Mouse (Mus musculus) heart, postnatal 0 days (tissue): ENCODE results near the gene Itgam. TPM values are rescaled to one million over a fixed set of nuclear protein-coding genes. Genes with fewer than 3 reads are reported as not detected.

Source experiments
- ATAC-seq: fragments of 200-750 bp; cut with Nextera tagmentation; 2 replicates; pipeline ENCODE4 v1.8.0; 2017; ENCODE audit warnings: low read depth, moderate number of reproducible peaks, moderate library complexity; ENCODE audit not compliant: insufficient read depth
- DNase-seq: peaks from one replicate; pipeline ENCODE4 v3.0.0-alpha.2; 2016; ENCODE audit warnings: low spot score
- H3K27ac ChIP-seq: fragments of 300-500 bp; sonication (generic); 2 replicates; pipeline ENCODE4 v1.5.1; 2014; ENCODE audit warnings: low read depth, mild to moderate bottlenecking
- H3K27me3 ChIP-seq: fragments of 300-500 bp; sonication (generic); 2 replicates; pipeline ENCODE4 v1.6.1; 2014; ENCODE audit warnings: low read length, mixed read lengths; ENCODE audit not compliant: control insufficient read depth, insufficient read depth
- H3K36me3 ChIP-seq: fragments of 300-500 bp; sonication (generic); replicated peaks from 2 replicates; pipeline ENCODE4 v1.6.1; 2014; ENCODE audit warnings: low read length, mixed read lengths; ENCODE audit not compliant: control insufficient read depth, insufficient read depth
- H3K4me1 ChIP-seq: fragments of 300-500 bp; sonication (generic); 2 replicates; pipeline ENCODE4 v1.6.1; 2014; ENCODE audit warnings: antibody characterized with exemption; ENCODE audit not compliant: control insufficient read depth, insufficient read depth
- H3K4me2 ChIP-seq: fragments of 300-500 bp; sonication (generic); 2 replicates; pipeline ENCODE4 v1.6.1; 2014; ENCODE audit warnings: low read depth, mild to moderate bottlenecking, low read length, moderate library complexity
- H3K4me3 ChIP-seq: fragments of 300-500 bp; sonication (generic); 2 replicates; pipeline ENCODE4 v1.5.1; 2014; ENCODE audit warnings: low read depth, low read length
- H3K9ac ChIP-seq: fragments of 300-500 bp; sonication (generic); replicated peaks from 2 replicates; pipeline ENCODE4 v1.6.1; 2014; ENCODE audit warnings: low read depth, low read length, mixed read lengths
- H3K9me3 ChIP-seq: fragments of 300-500 bp; sonication (generic); replicated peaks from 2 replicates; pipeline ENCODE4 v1.6.1; 2016; ENCODE audit warnings: low read length; ENCODE audit not compliant: control insufficient read depth
- CTCF ChIP-seq: IDR thresholded peaks from 2 replicates; pipeline ENCODE4 v1.5.1; 2016; ENCODE audit warnings: antibody characterized with exemption, control low read depth, low read depth
- EP300 ChIP-seq: IDR thresholded peaks from 2 replicates; pipeline ENCODE4 v1.6.1; 2016; ENCODE audit warnings: antibody characterized with exemption, low read depth
- WGBS: fragments of 180-500 bp; shearing (Covaris S2); extraction: QIAGEN DNeasy Blood & Tissue Kit; methylation state at CpG from one replicate; pipeline ENCODE4 v1.1.7; 2014; 5-methylcytosine and 5-hydroxymethylcytosine counted together
- polyA plus RNA-seq: library from polyadenylated mRNA; unstranded; fragments of >200 nt; fragmentation: Nextera tagmentation; extraction: Ambion mirVana; gene quantifications from 2 replicates; pipeline ENCODE4 v1.2.1, GENCODE M21; 2015
- total RNA-seq: library from RNA; depleted of rRNA; stranded (reverse); fragments of >200 nt; gene quantifications from 2 replicates; pipeline ENCODE4 v1.2.3, GENCODE M21; 2014; ENCODE audit warnings: low replicate concordance

Itgam gene
- total and polyA plus RNA-seq, 2 experiments from 2014 or later = 0.38 to 0.53 TPM

GRCm38 (mm10) chr7:128128741-128129720 is 66.6 kb downstream of the Itgam start, which contains the start of gene Itgax:
Gene Itgax (plus strand): TSS chr7:128129547.
- no peak for TF ChIP-seq CTCF
- TF ChIP-seq EP300 = no peak
- Histone ChIP-seq H3K4me2 (no peak within 1 kb of the TSS), H3K27ac (no peak within 1 kb of the TSS), H3K36me3 (no peaks in the 10 kb centered on the region), H3K4me3 (no peak within 1 kb of the TSS), H3K4me1 (peaks cover 11% of the 10 kb centered on the region), H3K9me3 (no peaks in the 10 kb centered on the region), H3K27me3 (no peaks in the 10 kb centered on the region), H3K9ac (no peak within 1 kb of the TSS)
- no peak for DNase-seq
- WGBS = 55% methylated on average over 8 of the region's 8 CpGs
- no peak for ATAC-seq

GRCm38 (mm10) chr7:128132148-128132547 is 69.7 kb downstream of the Itgam start:
- ATAC-seq = no peak
- 39% methylated on average over 5 of the region's 5 CpGs for WGBS
- no peaks in the 10 kb centered on the region for H3K36me3 ChIP-seq
- H3K9me3 ChIP-seq = no peaks in the 10 kb centered on the region
- no peak overlapping the region for H3K4me2 ChIP-seq
- H3K27me3 ChIP-seq = no peaks in the 10 kb centered on the region; the same call in 1 of the 2 replicates
- H3K4me1 ChIP-seq = peaks cover 11% of the 10 kb centered on the region
- TF ChIP-seq CTCF (no peak), EP300 (no peak)
- H3K4me3 ChIP-seq = no peak overlapping the region
- no peak overlapping the region for H3K9ac ChIP-seq
- no peak for DNase-seq
- H3K27ac ChIP-seq = no peak overlapping the region

GRCm38 (mm10) chr7:128133596-128133995 is 71.2 kb downstream of the Itgam start:
- no peaks in the 10 kb centered on the region for H3K4me1 ChIP-seq
- H3K4me2 ChIP-seq = no peak overlapping the region
- no peaks in the 10 kb centered on the region for H3K9me3 ChIP-seq
- TF ChIP-seq EP300 = no peak
- TF ChIP-seq CTCF = no peak
- 74% methylated on average over 2 of the region's 2 CpGs for WGBS
- H3K4me3 ChIP-seq = no peak overlapping the region
- H3K27ac ChIP-seq = no peak overlapping the region
- H3K36me3 ChIP-seq = no peaks in the 10 kb centered on the region
- H3K27me3 ChIP-seq = no peaks in the 10 kb centered on the region; the same call in 1 of the 2 replicates
- H3K9ac ChIP-seq = no peak overlapping the region
- DNase-seq = no peak
- ATAC-seq = no peak

- no peak overlapping the region for H3K4me2 ChIP-seq
- H3K36me3 ChIP-seq = no peaks in the 10 kb centered on the region
- H3K27me3 ChIP-seq = no peaks in the 10 kb centered on the region; the same call in 1 of the 2 replicates
- no peak for TF ChIP-seq CTCF
- TF ChIP-seq EP300 = no peak
- no peak for DNase-seq
- no peaks in the 10 kb centered on the region for H3K9me3 ChIP-seq
- H3K9ac ChIP-seq = no peak overlapping the region
- H3K4me3 ChIP-seq = no peak overlapping the region
- WGBS = 36% methylated on average over 4 of the region's 4 CpGs
- ATAC-seq = no peak
- no peaks in the 10 kb centered on the region for H3K4me1 ChIP-seq
- no peak overlapping the region for H3K27ac ChIP-seq
Observed at GRCm38 (mm10) chr7:128136927-128137326, 74.5 kb downstream of the Itgam start.

GRCm38 (mm10) chr7:128139611-128140010 is 77.2 kb downstream of the Itgam start:
- no peak for TF ChIP-seq EP300
- TF ChIP-seq CTCF = no peak
- ATAC-seq (no peak), DNase-seq (no peak)
- Histone ChIP-seq H3K4me3 (no peak overlapping the region), H3K4me1 (no peaks in the 10 kb centered on the region), H3K27ac (no peak overlapping the region), H3K9me3 (no peaks in the 10 kb centered on the region), H3K36me3 (no peaks in the 10 kb centered on the region), H3K4me2 (no peak overlapping the region), H3K27me3 (no peaks in the 10 kb centered on the region; the same call in 1 of the 2 replicates), H3K9ac (no peak overlapping the region)
- 89% methylated on average over 6 of the region's 6 CpGs for WGBS
